Comparison of ENCODE assay signal across 25 mouse cellular contexts in the genomic region with DNA sequence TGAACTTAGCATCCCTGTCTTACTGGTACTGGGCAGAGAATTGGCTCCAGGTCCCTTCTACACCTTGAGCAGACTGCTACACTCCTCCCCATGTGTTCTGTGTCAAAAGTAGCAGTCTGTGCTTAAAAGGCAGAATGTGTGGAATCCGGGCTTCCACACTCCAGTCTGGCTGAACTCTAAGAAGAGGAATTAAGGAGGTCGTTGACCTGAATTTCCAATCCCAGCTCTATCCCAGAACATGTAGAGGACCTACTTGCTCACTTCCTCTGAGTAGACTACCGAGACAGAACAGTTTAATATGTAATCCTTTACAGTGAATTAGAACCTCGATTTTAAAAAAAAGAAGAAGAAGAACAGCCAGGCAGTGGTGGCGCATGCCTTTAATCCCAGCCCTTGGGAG. TPM values are rescaled to one million over a fixed set of nuclear protein-coding genes. Genes with fewer than 3 reads are reported as not detected.
DNase-seq lines count a peak whose midpoint lies in the region; ATAC-seq lines count a peak whose summit lies in the region.
"Had no signal": no experiment of that assay in that cellular context is flagged by ENCODE, and none has a peak within 500 bp of the region (broad histone marks: within the 10 kb centered on the region; RNA-seq: fewer than 3 reads in every experiment).

No protein-coding gene starts in this region.

- no peak for ATAC-seq in midbrain, embryonic 11.5 days (ENCODE audit: low FRiP score)
- ATAC-seq in midbrain, embryonic 16.5 days: no peak
- ATAC-seq: activated CD4-positive, CD25-positive, alpha-beta regulatory T cell, adult 4 months; CD4-positive, CD25-positive, alpha-beta regulatory T cell, adult 4 months; forebrain, embryonic 13.5 days; Patski had no signal

- H3K9me3 ChIP-seq in midbrain, embryonic 11.5 days (ENCODE audit: control insufficient read depth, low read length): no peaks in the 10 kb centered on the region
- no peaks in the 10 kb centered on the region for H3K9me3 ChIP-seq in midbrain, embryonic 16.5 days (replicated peaks; ENCODE audit: control insufficient read depth, low read length, poor library complexity, severe bottlenecking)
- H3K9me3 ChIP-seq: embryonic facial prominence, embryonic 10.5 days; embryonic facial prominence, embryonic 12.5 days; forebrain, embryonic 13.5 days; G1E had no signal

- H3K9ac ChIP-seq in midbrain, embryonic 11.5 days (ENCODE audit: low read length): no peak overlapping the region
- no peak overlapping the region for H3K9ac ChIP-seq in midbrain, embryonic 16.5 days (ENCODE audit: low read depth, low read length)
- H3K9ac ChIP-seq: embryonic facial prominence, embryonic 12.5 days; forebrain, embryonic 13.5 days had no signal

- H3K27me3 ChIP-seq in midbrain, embryonic 11.5 days (ENCODE audit: control insufficient read depth, insufficient read depth, low read length): no peaks in the 10 kb centered on the region
- no peaks in the 10 kb centered on the region for H3K27me3 ChIP-seq in midbrain, embryonic 16.5 days (ENCODE audit: control insufficient read depth, insufficient read depth, low read depth, low read length)
- H3K27me3 ChIP-seq: CH12.LX; embryonic facial prominence, embryonic 12.5 days; forebrain, embryonic 13.5 days; Patski had no signal

- WGBS in midbrain, embryonic 11.5 days: 82% methylated on average over 5 of the region's 5 CpGs
- 78% methylated on average over 5 of the region's 5 CpGs for WGBS in midbrain, embryonic 16.5 days

- no peak overlapping the region for H3K4me3 ChIP-seq in midbrain, embryonic 11.5 days (ENCODE audit: low read depth, low read length)
- no peak overlapping the region for H3K4me3 ChIP-seq in midbrain, embryonic 16.5 days (ENCODE audit: low read depth, low read length)
- H3K4me3 ChIP-seq: embryonic facial prominence, embryonic 10.5 days; embryonic facial prominence, embryonic 12.5 days; forebrain, embryonic 13.5 days had no signal

- no peak overlapping the region for H3K4me2 ChIP-seq in midbrain, embryonic 11.5 days
- H3K4me2 ChIP-seq in midbrain, embryonic 16.5 days (ENCODE audit: low read length): no peak overlapping the region
- H3K4me2 ChIP-seq: embryonic facial prominence, embryonic 12.5 days; forebrain, embryonic 13.5 days had no signal

- H3K4me1 ChIP-seq in midbrain, embryonic 11.5 days (ENCODE audit: control insufficient read depth, insufficient read depth, low read length): no peaks in the 10 kb centered on the region
- H3K4me1 ChIP-seq in midbrain, embryonic 16.5 days (ENCODE audit: control insufficient read depth, insufficient read depth, low read length): no peaks in the 10 kb centered on the region
- H3K4me1 ChIP-seq: forebrain, embryonic 13.5 days had no signal

- H3K27ac ChIP-seq in midbrain, embryonic 11.5 days (ENCODE audit: low read depth, low read length): no peak overlapping the region
- no peak overlapping the region for H3K27ac ChIP-seq in midbrain, embryonic 16.5 days (ENCODE audit: low read length)
- H3K27ac ChIP-seq: embryonic facial prominence, embryonic 10.5 days; embryonic facial prominence, embryonic 12.5 days; forebrain, embryonic 13.5 days had no signal

- DNase-seq in kidney, adult 11 months: peak; percentile 24
- no peak for DNase-seq in kidney, postnatal 10 days
- DNase-seq in kidney, adult 8-10 months: peak; percentile 27 to 46
- no peak for DNase-seq in kidney, adult 18-20 months
- DNase-seq in kidney, postnatal 14 days: peak; percentile 20
- no peak for DNase-seq in kidney, postnatal 25 days
- DNase-seq in midbrain, embryonic 11.5 days (ENCODE audit: low spot score, missing footprints): peak; percentile 54
- DNase-seq: adrenal gland, adult 8-10 months; adrenal gland, postnatal 14 days; adrenal gland, postnatal 36 days; B cell, adult 2 months; cerebellum, adult 11-12 months; cerebellum, adult 2 months; cerebellum, adult 9-10 months; cerebellum, postnatal 10 days; cerebellum, postnatal 25 days had no signal

- no peaks in the 10 kb centered on the region for H3K36me3 ChIP-seq in midbrain, embryonic 11.5 days (ENCODE audit: control insufficient read depth, insufficient read depth, low read length)
- H3K36me3 ChIP-seq in midbrain, embryonic 16.5 days (ENCODE audit: control insufficient read depth, insufficient read depth, low read length): no peaks in the 10 kb centered on the region
- H3K36me3 ChIP-seq: embryonic facial prominence, embryonic 10.5 days; embryonic facial prominence, embryonic 12.5 days; G1E had no signal

RNA-seq across cellular contexts. Expression of a gene that starts 14.9 kb away (rescaled TPM):
- polyA plus RNA-seq in midbrain, embryonic 11.5 days (2014; fragmentation: Nextera tagmentation; extraction: Ambion mirVana): 52.3 and 53.6 TPM in 2 replicates
- polyA plus RNA-seq in midbrain, embryonic 16.5 days (2015; fragmentation: Nextera tagmentation; extraction: Ambion mirVana): 56.7 and 57.0 TPM in 2 replicates

Comparison
In these comparisons a context has a peak if more than half of its experiments do, and no peak if none do; other contexts are left out.
1. DNase-seq: peak in kidney, adult 11 months (single experiment), kidney, adult 8-10 months (2 of 2), kidney, postnatal 14 days (single experiment) and midbrain, embryonic 11.5 days (single experiment); none in kidney, postnatal 10 days (single experiment), kidney, adult 18-20 months (single experiment) and kidney, postnatal 25 days (0 of 2).